Mouse (Mus musculus) myocyte (in vitro differentiated cells): ENCODE measurements around the gene Dpyd.

Experiments used
- MAX ChIP-seq: IDR thresholded peaks from one replicate; pipeline ENCODE4 v1.6.1; 2011; ENCODE audit warnings: low read depth, mild to moderate bottlenecking, control low read depth
- POLR2A ChIP-seq: IDR thresholded peaks from one replicate; pipeline ENCODE4 v1.6.1; 2011; ENCODE audit warnings: low read depth, mild to moderate bottlenecking, control low read depth, moderate library complexity; ENCODE audit not compliant: insufficient read length
- POLR2AphosphoS2 ChIP-seq: IDR thresholded peaks from one replicate; pipeline ENCODE4 v1.6.1; 2011; ENCODE audit warnings: low read depth, control low read depth; ENCODE audit not compliant: insufficient read length

- TF ChIP-seq MAX (no peak), POLR2A (no peak), POLR2AphosphoS2 (no peak)
These were observed 113.5 kb downstream of the Dpyd start for GRCm38 (mm10) chr3:118675441-118675840.
